Mouse (Mus musculus): ENCODE results near the gene Lck.

DNA sequence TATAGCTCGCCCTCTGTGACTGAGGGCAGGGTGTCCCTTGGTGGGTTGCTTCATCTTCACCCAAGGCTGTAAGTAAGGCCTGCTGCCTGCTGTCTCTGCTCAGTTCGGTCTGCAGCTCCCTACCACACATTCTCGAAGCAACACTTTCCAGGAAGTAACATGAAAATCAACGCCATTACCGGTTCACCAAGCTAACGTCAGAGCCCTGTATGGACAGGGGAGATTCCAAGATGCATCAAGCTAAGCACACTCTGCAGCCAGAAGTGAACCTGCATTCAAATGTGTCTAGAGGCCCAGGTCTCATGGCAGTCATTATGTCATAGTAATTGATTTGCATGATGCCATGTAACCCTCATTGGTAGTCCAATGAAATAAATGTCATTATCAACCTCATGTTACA lies 3.4 kb downstream of the Lck start:
- no peak for TF ChIP-seq CTCF (IDR thresholded peaks at IDR 0.05)
- no peak for TF ChIP-seq EP300 (IDR thresholded peaks at IDR 0.05)

All from lung, postnatal 0 days (tissue).